Mouse (Mus musculus): ENCODE data around the gene Tekt2.

Tekt2 gene

GRCm38 (mm10) chr4:126275081-126275480, 50.4 kb downstream of the Tekt2 start:
- no peak for ATAC-seq (ENCODE audit: low TSS enrichment)

- ATAC-seq (ENCODE audit: low TSS enrichment) = peak; percentile 38; the same call in 1 of the 2 replicates
Measured at GRCm38 (mm10) chr4:126273753-126274152, 51.7 kb downstream of the Tekt2 start.

All from frontal cortex, adult (tissue).